Mouse (Mus musculus) heart, postnatal 4 days (tissue): ENCODE results near the gene Dip2a. TPM values are rescaled to one million over a fixed set of nuclear protein-coding genes. Genes with fewer than 3 reads are reported as not detected.

ENCODE experiments used
- DNase-seq: peaks from one replicate; pipeline ENCODE4 v3.0.0; 2021
- total RNA-seq, 2 experiments: library from RNA; stranded (reverse); gene quantifications; 2 replicates each; pipeline ENCODE4 v1.2.3; 2021

Dip2a gene
- total RNA-seq, 2 experiments from 2014 or later = 28.4 to 31.6 TPM

DNA sequence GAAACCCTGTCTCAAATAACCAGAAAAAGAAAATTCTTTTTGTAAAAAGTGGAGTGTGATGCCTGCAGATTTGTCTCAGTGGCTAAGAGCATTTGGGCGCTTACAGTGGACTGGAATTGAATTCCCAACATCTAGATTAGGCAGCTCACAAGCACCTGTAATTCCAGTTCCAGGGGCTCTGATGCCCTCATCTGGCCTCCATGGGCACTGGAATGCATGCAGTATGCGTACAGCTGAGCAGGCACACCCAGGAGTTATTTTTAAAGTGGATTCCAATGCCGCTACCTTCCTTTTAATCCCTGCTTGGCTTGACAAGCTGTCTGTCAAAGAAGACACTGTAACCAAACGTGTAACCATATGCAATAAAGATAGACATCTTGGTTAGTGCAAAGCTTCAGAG lies 105.7 kb downstream of the Dip2a start:
- peak; percentile 27 for DNase-seq

DNA sequence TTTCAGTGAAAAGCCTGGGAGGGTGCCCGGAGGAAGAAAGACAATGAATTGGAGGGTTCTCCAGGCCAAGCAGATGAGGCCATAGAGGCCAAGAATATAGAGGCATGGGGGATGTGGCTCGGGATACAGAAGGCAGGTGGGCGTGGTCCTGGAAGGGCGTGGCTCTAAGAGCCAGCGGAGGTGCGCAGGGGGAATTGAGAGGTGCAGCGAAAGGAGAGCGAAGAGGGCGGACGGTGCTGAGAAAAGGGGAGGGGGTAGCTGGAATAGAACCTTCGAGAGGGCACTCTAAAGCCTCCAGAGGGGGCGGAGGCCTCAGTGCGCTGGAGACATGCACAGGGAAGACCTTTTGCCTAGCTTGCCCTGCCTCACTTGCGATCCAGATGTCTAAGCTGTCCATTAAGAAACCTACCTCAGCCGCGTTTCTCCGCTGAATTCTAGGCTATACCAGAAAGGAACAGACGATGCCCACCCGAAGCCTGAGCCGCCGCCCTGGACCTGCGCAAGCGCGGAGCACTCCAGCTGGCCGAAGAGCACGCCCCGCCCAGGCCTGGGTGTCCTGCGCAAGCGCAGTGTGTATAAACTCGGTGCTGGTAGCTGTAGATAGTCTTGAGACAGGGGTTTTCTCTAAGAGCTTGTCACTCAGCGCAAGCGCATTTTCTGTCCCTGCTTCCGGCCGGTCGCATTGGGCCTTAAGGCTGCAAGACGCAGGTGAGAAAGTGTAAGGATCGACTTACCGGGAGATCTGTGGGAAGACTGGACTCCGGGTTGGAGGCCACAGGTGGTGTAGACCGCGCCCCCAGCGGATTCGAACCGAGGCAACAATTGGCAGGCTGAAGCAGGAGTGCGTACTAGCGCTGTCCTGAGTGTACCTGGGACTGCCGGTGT lies 107.5 kb downstream of the Dip2a start, which contains the start of gene Prmt2:
TSS of gene Prmt2 (minus strand) at position 525 of the 885 bp plus-strand sequence.
- DNase-seq = peak; percentile 93

DNA sequence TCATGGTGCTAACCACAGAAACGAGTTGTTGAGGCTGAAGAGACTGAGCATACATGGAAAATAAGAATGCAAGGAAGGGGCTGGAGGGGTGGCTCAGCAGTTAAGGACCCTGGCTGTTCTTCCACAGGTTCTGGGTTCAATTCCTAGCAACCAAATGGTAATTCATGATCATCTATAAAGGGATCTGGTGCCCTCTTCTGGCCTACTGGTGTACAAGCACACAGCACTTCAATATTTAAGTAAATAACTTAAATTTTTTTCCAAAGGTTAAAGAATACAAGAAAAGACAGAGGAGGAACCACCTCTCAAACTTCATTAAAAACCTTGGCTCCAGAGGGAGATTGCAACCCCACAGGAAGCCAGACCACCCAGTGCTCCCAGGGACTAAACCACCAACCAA lies 115.5 kb downstream of the Dip2a start:
- no peak for DNase-seq

DNA sequence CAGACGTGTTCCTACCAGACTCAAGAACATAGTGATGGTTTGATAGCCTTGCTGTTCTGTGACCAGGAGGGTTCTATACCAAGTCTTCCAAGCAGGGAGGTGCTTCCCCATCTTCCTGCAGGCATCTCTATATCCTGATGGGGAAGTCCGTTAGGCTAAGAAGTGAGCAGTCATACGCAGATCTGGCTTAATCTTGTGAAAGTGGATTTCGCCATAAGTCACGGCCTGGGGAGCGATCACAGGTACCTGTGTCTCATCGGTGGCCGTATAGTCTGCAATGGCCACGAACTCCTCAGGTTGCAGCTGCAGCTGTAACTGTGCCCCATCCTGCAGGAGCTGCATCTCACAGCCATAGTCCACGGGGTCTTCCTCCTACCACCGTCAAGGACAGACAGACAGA lies 119.1 kb downstream of the Dip2a start:
- no peak for DNase-seq

DNA sequence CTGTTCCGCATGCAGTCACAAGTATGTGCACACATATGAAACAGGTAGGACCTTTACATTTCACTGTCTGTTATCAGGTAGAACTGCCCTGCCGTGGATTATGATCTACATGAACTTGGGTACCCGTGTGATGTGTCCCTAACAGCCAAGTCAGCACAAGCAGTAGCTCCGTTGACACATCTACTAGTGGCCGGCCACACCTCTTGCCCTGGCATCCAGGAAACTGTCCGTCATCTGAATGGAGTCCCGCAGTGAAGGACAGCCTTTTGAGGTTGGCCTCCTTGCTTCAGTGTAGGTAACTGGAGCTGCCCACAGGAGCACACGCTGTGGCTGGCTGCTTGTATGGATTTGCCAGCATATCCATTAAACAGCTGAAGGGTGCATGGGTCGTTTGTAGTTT lies 126.9 kb downstream of the Dip2a start:
- no peak for DNase-seq

DNA sequence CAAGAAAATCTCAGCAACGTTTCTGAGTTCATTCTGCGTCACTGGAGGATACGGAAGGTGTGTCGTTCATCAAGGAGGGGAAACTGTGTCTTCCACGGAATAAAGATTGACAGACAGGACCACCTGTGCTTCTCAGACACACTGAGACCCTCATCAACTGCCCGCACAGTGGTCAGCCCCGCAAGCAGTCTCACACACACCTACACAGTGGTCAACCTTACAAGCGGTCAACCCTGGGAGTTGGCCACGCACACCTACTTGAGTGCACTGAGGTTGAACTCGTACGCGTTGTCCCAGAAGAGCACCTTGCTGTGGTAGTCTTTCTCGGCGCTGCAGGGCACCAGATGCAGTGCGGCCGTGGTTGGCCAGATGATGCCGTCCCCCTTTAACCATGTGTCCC lies 128.0 kb downstream of the Dip2a start:
- no peak for DNase-seq

DNA sequence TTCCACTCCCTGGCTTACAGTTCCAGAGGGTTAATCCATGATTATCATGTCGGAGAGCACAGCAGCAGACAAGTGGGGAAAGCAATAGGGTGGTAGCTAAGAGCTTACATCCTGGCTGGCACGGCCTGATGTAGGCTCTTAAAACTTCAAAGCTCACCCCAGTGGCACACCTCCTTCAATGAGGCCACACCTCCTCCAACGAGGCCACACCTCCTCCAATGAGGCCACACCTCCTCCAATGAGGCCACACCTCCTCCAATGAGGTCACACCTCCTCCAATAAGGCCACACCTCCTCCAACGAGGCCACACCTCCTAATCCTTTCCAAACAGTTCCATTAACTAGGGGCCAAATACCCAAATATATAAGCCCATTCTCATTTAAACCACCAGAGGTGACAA lies 130.9 kb downstream of the Dip2a start:
- DNase-seq = no peak

DNA sequence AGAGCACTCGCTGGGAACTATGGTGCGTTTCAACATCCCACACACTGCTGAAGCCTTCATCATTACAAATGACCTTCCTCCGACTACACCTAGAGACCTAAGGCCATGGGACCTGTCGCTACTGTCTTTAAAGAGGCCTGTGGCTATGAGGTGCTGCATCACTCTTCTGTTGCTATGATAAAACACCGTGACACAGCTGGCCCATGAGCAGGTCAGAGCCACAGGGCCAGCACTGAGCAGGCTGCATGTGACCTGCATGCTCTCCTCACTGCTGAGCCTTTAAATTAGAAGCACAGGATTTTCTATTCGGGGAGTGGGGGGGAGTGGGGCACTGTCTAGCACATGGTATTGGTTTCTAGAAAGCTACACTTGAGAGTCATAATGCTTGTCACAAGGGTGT lies 133.0 kb downstream of the Dip2a start:
- no peak for DNase-seq

DNA sequence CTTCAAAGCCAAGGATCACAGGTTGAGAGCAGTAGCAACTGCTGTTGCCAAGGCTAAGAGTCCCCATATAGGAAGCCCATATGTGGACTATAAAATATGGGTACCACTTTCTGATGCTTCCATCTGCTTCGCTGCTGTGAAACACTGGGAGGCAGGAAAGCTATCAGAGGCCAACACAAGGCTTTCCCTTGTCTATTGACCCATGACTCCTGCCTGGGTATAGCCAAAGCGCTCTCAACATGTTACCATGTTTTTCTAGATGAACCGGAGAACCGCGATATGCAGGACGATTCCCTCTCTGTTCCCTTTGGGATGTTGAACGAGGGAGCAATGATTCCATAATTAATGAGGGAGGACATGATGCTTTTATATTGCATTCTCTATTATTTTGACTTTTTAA lies 134.3 kb downstream of the Dip2a start:
- DNase-seq = no peak

Other genes starting within 250 kb of the Dip2a start
- gene Slc5a4b, start 234.3 kb downstream of the Dip2a start, total RNA-seq = not detected
- not detected for gene Slc5a4a, start 197.8 kb downstream of the Dip2a start, total RNA-seq
- gene Prmt2, start 107.4 kb downstream of the Dip2a start, total RNA-seq = 10 to 100 TPM; 23.8 to 26.5 TPM
- 1 to 10 TPM; 1.2 to 1.9 TPM for gene S100b, start 91.4 kb downstream of the Dip2a start, total RNA-seq
- gene AC141477.1, start 95.2 kb upstream of the Dip2a start, total RNA-seq = not detected
- 10 to 100 TPM; 27.1 TPM for gene Pcnt, start 97.5 kb upstream of the Dip2a start, total RNA-seq
- gene 2610028H24Rik, start 103.8 kb upstream of the Dip2a start, total RNA-seq = not detected
- 10 to 100 TPM; 33.0 to 37.5 TPM for gene Mcm3ap, start 123.6 kb upstream of the Dip2a start, total RNA-seq
- gene Ybey, start 123.8 kb upstream of the Dip2a start, total RNA-seq = 1 to 10 TPM; 3.2 TPM
- gene Lss, start 186.3 kb upstream of the Dip2a start, total RNA-seq = 10 to 100 TPM; 16.8 to 17.2 TPM
- not detected for gene Spatc1l, start 217.0 kb upstream of the Dip2a start, total RNA-seq
- under 1 TPM; 0.88 TPM for gene Ftcd, start 230.4 kb upstream of the Dip2a start, total RNA-seq